Mouse (Mus musculus) hindbrain, embryonic 15.5 days (tissue): Measurements from ENCODE around the gene Ccdc163. TPM values are rescaled to one million over a fixed set of nuclear protein-coding genes. Genes with fewer than 3 reads are reported as not detected.

Experiments
- ATAC-seq: fragments of 200-750 bp; cut with Nextera tagmentation; 2 replicates; pipeline ENCODE4 v1.8.0; 2017; ENCODE audit warnings: low read depth, moderate number of reproducible peaks, moderate TSS enrichment; ENCODE audit not compliant: low FRiP score
- H3K27ac ChIP-seq: fragments of 300-500 bp; sonication (generic); replicated peaks from 2 replicates; pipeline ENCODE4 v1.5.1; 2015; ENCODE audit warnings: mild to moderate bottlenecking, inconsistent platforms
- H3K27me3 ChIP-seq: fragments of 300-500 bp; sonication (generic); 2 replicates; pipeline ENCODE4 v1.6.1; 2015; ENCODE audit warnings: control low read depth, inconsistent platforms
- H3K36me3 ChIP-seq: fragments of 300-500 bp; sonication (generic); 2 replicates; pipeline ENCODE4 v1.6.1; 2015; ENCODE audit warnings: control low read depth, inconsistent platforms
- H3K4me1 ChIP-seq: fragments of 300-500 bp; sonication (generic); replicated peaks from 2 replicates; pipeline ENCODE4 v1.6.1; 2015; ENCODE audit warnings: control low read depth, inconsistent platforms
- H3K4me2 ChIP-seq: fragments of 300-500 bp; sonication (generic); 2 replicates; pipeline ENCODE4 v1.6.1; 2015; ENCODE audit warnings: moderate library complexity, mild to moderate bottlenecking, inconsistent platforms
- H3K4me3 ChIP-seq: fragments of 300-500 bp; sonication (generic); 2 replicates; pipeline ENCODE4 v1.5.1; 2015; ENCODE audit warnings: mild to moderate bottlenecking, inconsistent platforms
- H3K9ac ChIP-seq: fragments of 300-500 bp; sonication (generic); 2 replicates; pipeline ENCODE4 v1.6.1; 2015; ENCODE audit warnings: inconsistent platforms
- H3K9me3 ChIP-seq: fragments of 300-500 bp; sonication (generic); 2 replicates; pipeline ENCODE4 v1.6.1; 2016; ENCODE audit warnings: control low read depth, inconsistent platforms
- WGBS: fragments of 180-500 bp; shearing (Covaris S2); methylation state at CpG from one replicate; pipeline ENCODE4 v1.1.7; 2015; 5-methylcytosine and 5-hydroxymethylcytosine counted together
- polyA plus RNA-seq: library from polyadenylated mRNA; unstranded; fragments of >200 nt; fragmentation: Nextera tagmentation; extraction: Ambion mirVana; gene quantifications from 2 replicates; pipeline ENCODE4 v1.2.1, GENCODE M21; 2015

The Ccdc163 gene
- polyA plus RNA-seq, 1 experiment from 2014 or later = 12.6 TPM

DNA sequence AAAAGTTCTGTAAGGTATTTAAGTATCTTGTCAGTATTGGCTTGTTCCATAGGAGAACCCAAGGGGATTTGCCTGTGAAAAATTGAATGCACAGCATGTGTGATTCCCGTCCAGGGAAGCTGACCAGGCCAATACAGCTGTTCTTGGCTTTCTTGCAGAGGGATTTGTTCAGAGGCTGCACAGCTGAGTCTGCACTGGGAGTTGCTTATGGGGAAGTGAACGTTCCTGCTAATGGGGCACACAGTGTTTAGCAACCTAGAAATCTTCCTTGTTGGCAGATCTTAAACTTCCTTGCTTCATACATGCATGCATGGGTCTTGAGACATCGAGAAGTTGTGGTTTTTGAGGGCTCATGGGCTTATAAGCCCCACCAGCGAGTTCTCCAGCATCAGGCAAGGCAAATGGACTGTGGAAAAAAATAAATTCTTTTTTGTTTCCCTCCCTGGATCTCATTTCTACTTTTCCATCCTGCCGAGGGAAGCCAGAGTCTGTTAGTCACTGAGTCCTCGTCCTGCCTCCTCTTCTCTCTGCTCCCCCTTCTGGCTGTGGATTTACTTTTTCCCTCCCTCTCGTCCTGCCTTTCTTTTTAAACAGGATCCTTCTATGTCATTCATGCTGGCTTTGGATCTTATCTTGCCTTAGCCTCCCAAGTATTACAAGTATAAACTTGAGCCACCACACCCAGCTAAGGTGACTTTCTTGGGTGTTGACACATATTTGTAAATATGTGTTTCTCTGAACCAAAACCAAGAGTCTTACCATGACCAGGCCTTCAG, 79.9 kb downstream of the Ccdc163 start:
- ATAC-seq = no peak
- Histone ChIP-seq H3K9ac (no peak overlapping the region), H3K36me3 (no peaks in the 10 kb centered on the region), H3K4me1 (no peaks in the 10 kb centered on the region), H3K4me3 (no peak overlapping the region), H3K27me3 (no peaks in the 10 kb centered on the region), H3K9me3 (no peaks in the 10 kb centered on the region), H3K27ac (no peak overlapping the region), H3K4me2 (no peak overlapping the region)
- WGBS = 44% methylated on average over 7 of the region's 7 CpGs

DNA sequence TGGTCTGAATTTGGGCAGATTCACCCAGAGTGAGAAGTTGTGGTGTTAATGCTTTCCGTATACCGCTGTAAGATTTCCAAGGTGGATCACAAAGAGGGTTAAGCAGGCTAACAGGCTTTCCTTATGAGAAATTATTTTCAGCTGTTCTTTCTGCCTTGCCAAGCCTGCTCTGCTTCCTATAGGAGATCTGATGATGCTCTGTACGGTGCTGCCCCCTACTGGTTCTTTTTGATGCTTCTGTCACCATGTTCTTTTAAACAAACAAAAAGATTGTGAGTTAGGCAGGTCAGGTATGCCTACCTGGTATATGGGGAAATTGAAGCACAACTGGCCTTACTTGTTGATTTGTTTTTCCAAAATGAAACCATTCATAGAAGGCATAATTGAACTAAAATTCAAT, 80.6 kb downstream of the Ccdc163 start:
- no peak overlapping the region for H3K4me2 ChIP-seq
- H3K9ac ChIP-seq = no peak overlapping the region
- WGBS = 10% methylated on average over 3 of the region's 3 CpGs
- no peak overlapping the region for H3K4me3 ChIP-seq
- H3K36me3 ChIP-seq = no peaks in the 10 kb centered on the region
- H3K27ac ChIP-seq = no peak overlapping the region
- ATAC-seq = no peak
- H3K4me1 ChIP-seq = no peaks in the 10 kb centered on the region
- H3K9me3 ChIP-seq = no peaks in the 10 kb centered on the region
- no peaks in the 10 kb centered on the region for H3K27me3 ChIP-seq

DNA sequence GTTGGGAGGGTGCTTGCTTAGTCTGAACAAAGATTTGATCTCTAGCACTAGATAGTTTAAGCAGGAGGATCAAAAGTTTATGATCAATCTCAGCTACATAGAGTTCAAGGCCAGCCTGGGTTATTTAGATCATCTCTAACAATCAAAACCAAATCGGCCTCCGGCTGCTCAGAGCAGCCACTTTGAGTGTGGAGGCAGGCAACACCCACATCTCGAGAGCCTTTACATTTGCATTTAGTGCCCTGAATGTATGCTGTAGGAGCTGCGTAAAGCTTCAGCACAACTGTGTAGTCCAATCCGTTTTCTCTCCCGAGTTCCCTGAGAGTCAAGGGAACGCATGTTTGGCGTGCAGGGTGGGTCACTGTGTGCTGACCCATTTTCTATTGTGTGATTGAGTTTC, 84.1 kb downstream of the Ccdc163 start:
- H3K27me3 ChIP-seq = no peaks in the 10 kb centered on the region
- H3K9ac ChIP-seq = no peak overlapping the region
- 90% methylated on average over 8 of the region's 8 CpGs for WGBS
- H3K36me3 ChIP-seq = no peaks in the 10 kb centered on the region
- H3K27ac ChIP-seq = no peak overlapping the region
- H3K9me3 ChIP-seq = no peaks in the 10 kb centered on the region
- no peak overlapping the region for H3K4me2 ChIP-seq
- no peak for ATAC-seq
- no peak overlapping the region for H3K4me3 ChIP-seq
- H3K4me1 ChIP-seq = no peaks in the 10 kb centered on the region

DNA sequence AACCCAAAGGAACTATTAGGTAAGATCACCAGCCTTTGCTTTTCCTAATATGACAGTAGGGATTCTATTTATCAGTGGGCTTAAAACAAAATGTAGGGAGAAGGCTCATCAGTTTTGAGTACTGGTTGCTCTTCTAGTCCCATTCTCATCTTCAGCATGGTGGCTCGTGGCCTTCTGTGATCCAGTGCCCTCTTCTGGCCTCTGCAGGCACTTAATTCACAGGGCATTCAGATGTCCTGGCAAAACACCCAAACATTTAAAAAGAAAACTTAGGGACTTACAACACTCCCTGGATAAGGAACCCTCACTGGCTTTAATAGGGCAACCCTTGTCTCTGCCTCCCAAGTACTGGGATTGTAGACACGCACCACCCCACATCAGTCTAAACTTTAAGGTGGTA, 86.0 kb downstream of the Ccdc163 start:
- Histone ChIP-seq H3K9ac (no peak overlapping the region), H3K9me3 (no peaks in the 10 kb centered on the region), H3K4me2 (no peak overlapping the region), H3K27ac (no peak overlapping the region), H3K4me3 (no peak overlapping the region), H3K36me3 (no peaks in the 10 kb centered on the region), H3K4me1 (no peaks in the 10 kb centered on the region), H3K27me3 (no peaks in the 10 kb centered on the region)
- ATAC-seq = no peak
- 78% methylated on average over 2 of the region's 2 CpGs for WGBS

DNA sequence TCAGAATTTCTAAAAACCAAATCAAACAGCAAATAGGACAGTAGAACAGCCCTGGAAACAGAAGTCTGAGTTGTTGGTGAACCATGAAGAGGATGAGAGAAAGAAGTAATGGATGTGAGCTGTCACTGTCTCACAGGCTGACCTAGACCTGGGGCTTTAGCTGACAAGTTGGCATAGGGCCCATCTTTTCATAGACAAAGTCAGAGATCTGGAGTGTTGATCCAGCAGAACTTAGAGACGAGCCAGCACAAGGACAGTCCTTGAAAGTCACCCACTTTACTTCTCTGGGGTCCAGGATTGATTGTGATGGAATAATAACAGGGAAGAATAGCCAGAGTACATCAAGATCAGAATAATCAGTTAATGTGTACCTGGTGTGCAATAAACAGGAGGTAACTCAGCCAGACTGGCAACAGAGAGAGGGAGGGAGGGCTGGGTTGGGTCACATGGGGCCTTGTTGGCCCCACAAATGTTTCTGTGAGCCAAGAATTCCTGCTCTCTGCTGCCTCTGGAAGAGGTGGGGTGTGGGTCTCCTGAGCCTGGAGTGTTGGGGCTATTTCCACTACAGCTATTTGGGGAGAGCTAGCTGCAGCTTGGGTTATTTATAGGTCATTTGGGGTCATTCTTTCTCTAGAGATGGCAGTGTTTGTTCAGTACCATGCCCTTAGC, 88.3 kb downstream of the Ccdc163 start:
- no peak overlapping the region for H3K4me2 ChIP-seq
- no peaks in the 10 kb centered on the region for H3K36me3 ChIP-seq
- no peaks in the 10 kb centered on the region for H3K27me3 ChIP-seq
- no peaks in the 10 kb centered on the region for H3K4me1 ChIP-seq
- no peak overlapping the region for H3K9ac ChIP-seq
- H3K4me3 ChIP-seq = no peak overlapping the region
- H3K27ac ChIP-seq = no peak overlapping the region
- WGBS = 53% methylated on average over 1 of the region's 1 CpGs
- no peaks in the 10 kb centered on the region for H3K9me3 ChIP-seq
- ATAC-seq = no peak

DNA sequence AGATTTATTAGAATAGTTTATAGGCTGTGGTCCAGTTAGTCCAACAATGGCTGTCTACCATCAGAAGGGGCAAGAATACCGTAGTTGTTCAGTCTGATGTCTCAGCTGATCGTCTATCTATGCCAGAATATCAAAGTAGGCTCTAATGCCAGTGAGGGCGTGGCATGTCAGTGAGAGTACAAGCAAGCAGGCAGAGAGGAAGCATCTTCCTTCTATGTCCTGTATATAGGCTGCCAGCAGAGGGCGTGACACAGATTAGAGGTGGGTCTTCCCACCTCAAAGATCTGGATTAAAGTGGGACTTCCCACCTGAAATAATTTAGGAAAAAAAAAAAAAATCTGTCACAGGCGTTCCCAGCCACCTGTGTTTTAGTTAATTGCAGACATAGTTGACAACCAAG, 91.6 kb downstream of the Ccdc163 start:
- 39% methylated on average over 5 of the region's 5 CpGs for WGBS
- H3K9me3 ChIP-seq = no peaks in the 10 kb centered on the region
- no peak overlapping the region for H3K9ac ChIP-seq
- no peak overlapping the region for H3K27ac ChIP-seq
- no peaks in the 10 kb centered on the region for H3K27me3 ChIP-seq
- no peak overlapping the region for H3K4me3 ChIP-seq
- peaks cover 22% of the 10 kb centered on the region for H3K36me3 ChIP-seq
- no peak overlapping the region for H3K4me2 ChIP-seq
- H3K4me1 ChIP-seq = no peaks in the 10 kb centered on the region
- ATAC-seq = no peak

Other genes with a start within 250 kb of the Ccdc163 start
- 43.9 and 48.9 TPM in 2 replicates for gene Mast2, start 244.3 kb upstream of the Ccdc163 start, polyA plus RNA-seq
- 12.0 and 14.5 TPM in 2 replicates for gene Ipp, start 201.0 kb upstream of the Ccdc163 start, polyA plus RNA-seq
- gene Tmem69, start 152.6 kb upstream of the Ccdc163 start, polyA plus RNA-seq = 21.4 and 21.5 TPM in 2 replicates
- 14.4 and 15.4 TPM in 2 replicates for gene Gpbp1l1, start 150.9 kb upstream of the Ccdc163 start, polyA plus RNA-seq
- 4.4 and 4.8 TPM in 2 replicates for gene Ccdc17, start 111.9 kb upstream of the Ccdc163 start, polyA plus RNA-seq
- gene Nasp, start 80.6 kb upstream of the Ccdc163 start, polyA plus RNA-seq = 92.9 and 98.3 TPM in 2 replicates
- gene Akr1a1, start 56.8 kb upstream of the Ccdc163 start, polyA plus RNA-seq = 704 and 712 TPM in 2 replicates
- 446 and 514 TPM in 2 replicates for gene Prdx1, start 23.0 kb upstream of the Ccdc163 start, polyA plus RNA-seq
- 23.0 and 23.2 TPM in 2 replicates for gene Mmachc, start 103 bp upstream of the Ccdc163 start, polyA plus RNA-seq
- gene Tesk2, start 12.4 kb downstream of the Ccdc163 start, polyA plus RNA-seq = 2.6 and 3.3 TPM in 2 replicates
- gene Toe1, start 99.1 kb downstream of the Ccdc163 start, polyA plus RNA-seq = 27.4 and 32.8 TPM in 2 replicates
- gene Mutyh, start 99.2 kb downstream of the Ccdc163 start, polyA plus RNA-seq = 7.4 and 8.4 TPM in 2 replicates
- 1.9 and 2.0 TPM in 2 replicates for gene Hpdl, start 113.2 kb downstream of the Ccdc163 start, polyA plus RNA-seq
- gene Zswim5, start 168.9 kb downstream of the Ccdc163 start, polyA plus RNA-seq = 5.2 and 5.4 TPM in 2 replicates